Mouse (Mus musculus): ENCODE results near the gene Slc22a14.

DNA sequence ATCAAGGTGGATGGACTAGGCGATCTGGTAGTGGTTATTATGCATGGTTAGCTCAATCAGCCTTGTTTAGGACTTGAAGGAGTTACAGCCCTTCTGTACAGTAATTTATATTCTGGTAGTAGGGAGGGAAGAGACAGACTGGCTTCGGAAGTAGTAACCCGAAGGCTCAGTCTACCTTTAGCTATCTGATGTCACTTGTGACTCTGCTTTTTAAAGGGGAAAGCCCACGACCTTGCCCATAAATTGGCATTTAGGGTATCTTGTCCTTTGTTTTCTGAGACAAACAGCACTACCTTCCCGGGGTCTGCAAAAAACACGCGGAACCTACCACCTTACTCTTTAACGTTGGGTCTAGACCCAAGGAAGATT lies 25.2 kb downstream of the Slc22a14 start:
- TF ChIP-seq CTCF (IDR thresholded peaks at IDR 0.05; ENCODE audit: extremely low read depth, insufficient read length, insufficient replicate concordance, low read depth, low read length) (no peak), POLR2A (IDR thresholded peaks at IDR 0.05; ENCODE audit: low read depth, low read length) (no peak)
